In genomic region chr19:61141299-61141698, GRCm38 (mm10) we compare ENCODE assay signal across 8 mouse cellular contexts. TPM values are rescaled to one million over a fixed set of nuclear protein-coding genes. Genes with fewer than 3 reads are reported as not detected.
DNase-seq lines count a peak whose midpoint lies in the region; ATAC-seq and TF ChIP-seq lines count a peak whose summit lies in the region.

No protein-coding gene starts in this region.

- H3K27ac ChIP-seq in kidney, postnatal 0 days = no peak overlapping the region
- H3K27ac ChIP-seq in embryonic facial prominence, embryonic 15.5 days (replicated peaks) = no peak overlapping the region
- H3K27ac ChIP-seq in limb, embryonic 10.5 days = peak overlapping the region; percentile 83
- H3K27ac ChIP-seq in neural tube, embryonic 14.5 days (ENCODE audit: low read depth, low read length) = no peak overlapping the region

- no peaks in the 10 kb centered on the region for H3K9me3 ChIP-seq in kidney, postnatal 0 days (replicated peaks; ENCODE audit: low read length)
- no peaks in the 10 kb centered on the region for H3K9me3 ChIP-seq in embryonic facial prominence, embryonic 15.5 days (replicated peaks)
- H3K9me3 ChIP-seq in limb, embryonic 10.5 days (replicated peaks) = no peaks in the 10 kb centered on the region
- H3K9me3 ChIP-seq in neural tube, embryonic 14.5 days (ENCODE audit: control insufficient read depth, low read length) = no peaks in the 10 kb centered on the region

- WGBS in kidney, postnatal 0 days = 23% methylated on average over 4 of the region's 4 CpGs
- WGBS in embryonic facial prominence, embryonic 15.5 days = 20% methylated on average over 4 of the region's 4 CpGs
- 16% methylated on average over 4 of the region's 4 CpGs for WGBS in limb, embryonic 10.5 days
- WGBS in neural tube, embryonic 14.5 days = 23% methylated on average over 4 of the region's 4 CpGs

- no peaks in the 10 kb centered on the region for H3K36me3 ChIP-seq in kidney, postnatal 0 days (ENCODE audit: insufficient read depth, low read length)
- no peaks in the 10 kb centered on the region for H3K36me3 ChIP-seq in embryonic facial prominence, embryonic 15.5 days
- H3K36me3 ChIP-seq in limb, embryonic 10.5 days = peaks cover 5% of the 10 kb centered on the region
- H3K36me3 ChIP-seq in neural tube, embryonic 14.5 days (ENCODE audit: control insufficient read depth, insufficient read depth, low read length) = no peaks in the 10 kb centered on the region

- H3K9ac ChIP-seq in kidney, postnatal 0 days (ENCODE audit: low read depth, low read length) = peak overlapping the region; percentile 57; the same call in 1 of the 2 replicates
- H3K9ac ChIP-seq in embryonic facial prominence, embryonic 15.5 days = peak overlapping the region; percentile 47; the same call in 1 of the 2 replicates
- peak overlapping the region; percentile 47 for H3K9ac ChIP-seq in neural tube, embryonic 14.5 days (replicated peaks; ENCODE audit: low read depth, low read length)

- no peaks in the 10 kb centered on the region for H3K27me3 ChIP-seq in kidney, postnatal 0 days (ENCODE audit: insufficient read depth, low read length)
- H3K27me3 ChIP-seq in embryonic facial prominence, embryonic 15.5 days = no peaks in the 10 kb centered on the region
- H3K27me3 ChIP-seq in limb, embryonic 10.5 days (ENCODE audit: low read depth, poor library complexity, severe bottlenecking) = no peaks in the 10 kb centered on the region
- no peaks in the 10 kb centered on the region for H3K27me3 ChIP-seq in neural tube, embryonic 14.5 days (ENCODE audit: control insufficient read depth, insufficient read depth, low read length)

- TF ChIP-seq CTCF in kidney, postnatal 0 days (IDR thresholded peaks at IDR 0.05; ENCODE audit: low read depth) = no peak

- peak overlapping the region; percentile 60; the same call in 1 of the 2 replicates for H3K4me3 ChIP-seq in kidney, postnatal 0 days (replicated peaks; ENCODE audit: low read depth, low read length)
- peak overlapping the region; percentile 80 for H3K4me3 ChIP-seq in embryonic facial prominence, embryonic 15.5 days (replicated peaks)
- H3K4me3 ChIP-seq in limb, embryonic 10.5 days = peak overlapping the region; percentile 84
- H3K4me3 ChIP-seq in neural tube, embryonic 14.5 days (ENCODE audit: low read depth, low read length) = peak overlapping the region; percentile 74

- peak overlapping the region; percentile 63 for H3K4me2 ChIP-seq in kidney, postnatal 0 days (ENCODE audit: low read length)
- peak overlapping the region; percentile 79 for H3K4me2 ChIP-seq in embryonic facial prominence, embryonic 15.5 days (replicated peaks)
- H3K4me2 ChIP-seq in neural tube, embryonic 14.5 days (ENCODE audit: low read depth, low read length) = peak overlapping the region; percentile 64

- DNase-seq in kidney, postnatal 0 days (ENCODE audit: low spot score) = no peak
- DNase-seq in kidney, adult 11 months = no peak
- no peak for DNase-seq in limb, embryonic 10.5 days (ENCODE audit: low spot score)
- DNase-seq in urinary bladder, postnatal 4 days (ENCODE audit: low spot score in 2 of 2) = no peak
- DNase-seq in frontal cortex, postnatal 36 days (ENCODE audit: low spot score in 2 of 2) = no peak
- DNase-seq in urinary bladder, adult 2 months (ENCODE audit: low spot score) = no peak

- ATAC-seq in kidney, postnatal 0 days (replicated peaks; ENCODE audit: low FRiP score, low read depth) = no peak
- ATAC-seq in embryonic facial prominence, embryonic 15.5 days (ENCODE audit: insufficient number of reproducible peaks, low FRiP score, low TSS enrichment, low read depth) = no peak
- ATAC-seq in neural tube, embryonic 14.5 days (ENCODE audit: low read depth) = no peak

- peaks cover 12% of the 10 kb centered on the region for H3K4me1 ChIP-seq in kidney, postnatal 0 days (replicated peaks; ENCODE audit: insufficient read depth, low read length)
- H3K4me1 ChIP-seq in embryonic facial prominence, embryonic 15.5 days = peaks cover 11% of the 10 kb centered on the region
- H3K4me1 ChIP-seq in limb, embryonic 10.5 days = peaks cover 11% of the 10 kb centered on the region
- peaks cover 5% of the 10 kb centered on the region; the same call in 1 of the 2 replicates for H3K4me1 ChIP-seq in neural tube, embryonic 14.5 days (ENCODE audit: control insufficient read depth, insufficient read depth, low read length)

RNA-seq across cellular contexts. Expression of gene Zfp950, which starts 0.7 kb away (rescaled TPM):
- 27.3 and 32.8 TPM in 2 replicates for polyA plus RNA-seq in kidney, postnatal 0 days (2015; fragmentation: Nextera tagmentation; extraction: Ambion mirVana)
- polyA plus RNA-seq in embryonic facial prominence, embryonic 15.5 days (2015; fragmentation: Nextera tagmentation; extraction: Ambion mirVana) = 44.7 and 44.8 TPM in 2 replicates
- 22.5 and 37.3 TPM in 2 replicates for polyA plus RNA-seq in limb, embryonic 10.5 days (2016; fragmentation: Nextera tagmentation; extraction: Ambion mirVana)
- polyA plus RNA-seq in neural tube, embryonic 14.5 days (2014; fragmentation: Nextera tagmentation; extraction: Ambion mirVana) = 47.6 and 63.2 TPM in 2 replicates
- polyA plus RNA-seq in urinary bladder, adult 2 months (2012; rRNA removed) = 49.5 and 51.4 TPM in 2 replicates

RNA-seq across cellular contexts. Expression of gene Gm7102, which starts 34.8 kb away (rescaled TPM):
- 0.13 and 0.15 TPM in 2 replicates for polyA plus RNA-seq in kidney, postnatal 0 days (2015; fragmentation: Nextera tagmentation; extraction: Ambion mirVana)
- polyA plus RNA-seq in embryonic facial prominence, embryonic 15.5 days (2015; fragmentation: Nextera tagmentation; extraction: Ambion mirVana) = 0.12 and 0.19 TPM in 2 replicates
- polyA plus RNA-seq in limb, embryonic 10.5 days (2016; fragmentation: Nextera tagmentation; extraction: Ambion mirVana) = 0.13 and 0.14 TPM in 2 replicates
- 0.17 and 0.36 TPM in 2 replicates for polyA plus RNA-seq in neural tube, embryonic 14.5 days (2014; fragmentation: Nextera tagmentation; extraction: Ambion mirVana)
- polyA plus RNA-seq in urinary bladder, adult 2 months (2012; rRNA removed) = 0.04 and 0.08 TPM in 2 replicates

RNA-seq across cellular contexts. Expression of gene Gm6020, which starts 42.4 kb away (rescaled TPM):
- not detected in 2 replicates for polyA plus RNA-seq in kidney, postnatal 0 days (2015; fragmentation: Nextera tagmentation; extraction: Ambion mirVana)
- not detected in 2 replicates for polyA plus RNA-seq in embryonic facial prominence, embryonic 15.5 days (2015; fragmentation: Nextera tagmentation; extraction: Ambion mirVana)
- polyA plus RNA-seq in limb, embryonic 10.5 days (2016; fragmentation: Nextera tagmentation; extraction: Ambion mirVana) = not detected in 2 replicates
- not detected in 2 replicates for polyA plus RNA-seq in neural tube, embryonic 14.5 days (2014; fragmentation: Nextera tagmentation; extraction: Ambion mirVana)
- polyA plus RNA-seq in urinary bladder, adult 2 months (2012; rRNA removed) = not detected in 2 replicates
